Mouse (Mus musculus) B cell, adult (primary cell): ENCODE results near the gene Olfr822. TPM values are rescaled to one million over a fixed set of nuclear protein-coding genes. Genes with fewer than 3 reads are reported as not detected.

Experiments used
- total RNA-seq: library from RNA; stranded (reverse); gene quantifications from 4 replicates; pipeline ENCODE4 v1.2.4, GENCODE M21; 2023; ENCODE audit not compliant: inconsistent age

Olfr822 gene
- not detected in 4 replicates for total RNA-seq

GRCm38 (mm10) chr10:130070910-130071309 is at the start of gene Olfr822:
Gene Olfr822 (plus strand): TSS chr10:130071210.

GRCm38 (mm10) chr10:130030048-130030447 is 41.0 kb upstream of the Olfr822 start, which contains the start of gene Olfr821:
Gene Olfr821 (plus strand): TSS chr10:130030348.

GRCm38 (mm10) chr10:130115283-130115682 is 44.3 kb downstream of the Olfr822 start, which contains the start of gene Olfr823:
Gene Olfr823 (minus strand): TSS chr10:130115383.

Other genes with a start within 250 kb of the Olfr822 start
- gene Olfr812, start 225.1 kb upstream of the Olfr822 start, total RNA-seq: not detected in 4 replicates
- gene Olfr813, start 215.8 kb upstream of the Olfr822 start, total RNA-seq: not detected in 4 replicates
- gene Olfr814, start 191.4 kb upstream of the Olfr822 start, total RNA-seq: not detected in 4 replicates
- not detected in 4 replicates for gene Olfr815, start 165.3 kb upstream of the Olfr822 start, total RNA-seq
- not detected in 4 replicates for gene Olfr816, start 155.6 kb upstream of the Olfr822 start, total RNA-seq
- gene Olfr818, start 122.1 kb upstream of the Olfr822 start, total RNA-seq: not detected in 4 replicates
- not detected in 4 replicates for gene Olfr819, start 103.9 kb upstream of the Olfr822 start, total RNA-seq
- gene Olfr247, start 95.1 kb upstream of the Olfr822 start, total RNA-seq: not detected in 4 replicates
- not detected in 4 replicates for gene Gm10310, start 86.1 kb upstream of the Olfr822 start, total RNA-seq
- not detected in 4 replicates for gene Olfr820, start 58.6 kb upstream of the Olfr822 start, total RNA-seq
- gene Olfr821, start 40.9 kb upstream of the Olfr822 start, total RNA-seq: not detected in 4 replicates
- not detected in 4 replicates for gene Olfr823, start 44.2 kb downstream of the Olfr822 start, total RNA-seq
- not detected in 4 replicates for gene Olfr824, start 58.8 kb downstream of the Olfr822 start, total RNA-seq
- not detected in 4 replicates for gene Olfr825, start 95.6 kb downstream of the Olfr822 start, total RNA-seq
- gene Olfr826, start 113.0 kb downstream of the Olfr822 start, total RNA-seq: not detected in 4 replicates
- not detected in 4 replicates for gene Olfr827, start 143.2 kb downstream of the Olfr822 start, total RNA-seq
- gene Neurod4, start 209.0 kb downstream of the Olfr822 start, total RNA-seq: 0.15 to 0.29 TPM (median 0.18 TPM) in 4 replicates